Mouse (Mus musculus) granulocyte monocyte progenitor cell, adult 5-6 weeks (primary cell): ENCODE data around the gene Krt77. TPM values are rescaled to one million over a fixed set of nuclear protein-coding genes. Genes with fewer than 3 reads are reported as not detected.

ENCODE experiments used
- ATAC-seq: replicated peaks from 2 replicates; pipeline ENCODE4 v1.8.0; 2016; ENCODE audit warnings: mild to moderate bottlenecking, moderate TSS enrichment, inconsistent platforms; ENCODE audit not compliant: poor library complexity, severe bottlenecking
- total RNA-seq, 2 experiments: library from RNA; stranded (forward) in 1 of 2; stranded (reverse) in 1 of 2; fragments of 200-712, 200-1000 nt in 1 of 2; fragments of >200 nt in 1 of 2; fragmentation: Nextera tagmentation in 1 of 2; gene quantifications; 2 replicates each; pipeline ENCODE4 v1.2.3; 2014 to 2017

The Krt77 gene
- total RNA-seq, 2 experiments from 2014 or later: not detected

GRCm38 (mm10) chr15:101843192-101843591 lies 26.3 kb downstream of the Krt77 start:
- ATAC-seq: no peak

GRCm38 (mm10) chr15:101834784-101835328 lies 34.6 kb downstream of the Krt77 start:
- ATAC-seq: no peak

- ATAC-seq: no peak
Observed at GRCm38 (mm10) chr15:101833131-101833530, 36.4 kb downstream of the Krt77 start.

GRCm38 (mm10) chr15:101829441-101829840 lies 40.1 kb downstream of the Krt77 start:
- no peak for ATAC-seq

GRCm38 (mm10) chr15:101821786-101822185 lies 47.7 kb downstream of the Krt77 start:
- ATAC-seq: no peak

- no peak for ATAC-seq
Observed at GRCm38 (mm10) chr15:101817875-101818274, 51.6 kb downstream of the Krt77 start, which contains the start of gene Krt2. Gene Krt2, minus strand, starts transcription at chr15:101818169.

Other genes starting within 250 kb of the Krt77 start
- gene Gm5414, start 241.5 kb downstream of the Krt77 start, total RNA-seq (2014; fragmentation: Nextera tagmentation): not detected in 2 replicates
- not detected in 2 replicates for gene Gm5414, start 241.5 kb downstream of the Krt77 start, total RNA-seq (2017)
- not detected in 2 replicates for gene Gm5478, start 222.3 kb downstream of the Krt77 start, total RNA-seq (2014; fragmentation: Nextera tagmentation)
- gene Gm5478, start 222.3 kb downstream of the Krt77 start, total RNA-seq (2017): not detected in 2 replicates
- gene Krt6b, start 189.4 kb downstream of the Krt77 start, total RNA-seq (2014; fragmentation: Nextera tagmentation): not detected in 2 replicates
- gene Krt6b, start 189.4 kb downstream of the Krt77 start, total RNA-seq (2017): not detected in 2 replicates
- gene Krt6a, start 175.4 kb downstream of the Krt77 start, total RNA-seq (2014; fragmentation: Nextera tagmentation): not detected in 2 replicates
- not detected in 2 replicates for gene Krt6a, start 175.4 kb downstream of the Krt77 start, total RNA-seq (2017)
- gene Krt5, start 156.8 kb downstream of the Krt77 start, total RNA-seq (2014; fragmentation: Nextera tagmentation): not detected in 2 replicates
- not detected in 2 replicates for gene Krt5, start 156.8 kb downstream of the Krt77 start, total RNA-seq (2017)
- not detected in 2 replicates for gene Krt71, start 126.6 kb downstream of the Krt77 start, total RNA-seq (2014; fragmentation: Nextera tagmentation)
- gene Krt71, start 126.6 kb downstream of the Krt77 start, total RNA-seq (2017): not detected in 2 replicates
- gene Krt72, start 83.2 kb downstream of the Krt77 start, total RNA-seq (2014; fragmentation: Nextera tagmentation): not detected in 2 replicates
- gene Krt72, start 83.2 kb downstream of the Krt77 start, total RNA-seq (2017): not detected in 2 replicates
- not detected in 2 replicates for gene Krt73, start 67.4 kb downstream of the Krt77 start, total RNA-seq (2014; fragmentation: Nextera tagmentation)
- gene Krt73, start 67.4 kb downstream of the Krt77 start, total RNA-seq (2017): not detected in 2 replicates
- not detected in 2 replicates for gene Krt2, start 51.5 kb downstream of the Krt77 start, total RNA-seq (2014; fragmentation: Nextera tagmentation)
- gene Krt2, start 51.5 kb downstream of the Krt77 start, total RNA-seq (2017): not detected in 2 replicates
- not detected in 2 replicates for gene Krt1, start 18.9 kb downstream of the Krt77 start, total RNA-seq (2014; fragmentation: Nextera tagmentation)
- not detected in 2 replicates for gene Krt1, start 18.9 kb downstream of the Krt77 start, total RNA-seq (2017)
- gene Krt76, start 23.2 kb upstream of the Krt77 start, total RNA-seq (2014; fragmentation: Nextera tagmentation): not detected in 2 replicates
- gene Krt76, start 23.2 kb upstream of the Krt77 start, total RNA-seq (2017): not detected in 2 replicates
- not detected in 2 replicates for gene Krt4, start 55.0 kb upstream of the Krt77 start, total RNA-seq (2014; fragmentation: Nextera tagmentation)
- gene Krt4, start 55.0 kb upstream of the Krt77 start, total RNA-seq (2017): not detected in 2 replicates
- not detected in 2 replicates for gene Krt79, start 70.6 kb upstream of the Krt77 start, total RNA-seq (2014; fragmentation: Nextera tagmentation)
- gene Krt79, start 70.6 kb upstream of the Krt77 start, total RNA-seq (2017): not detected in 2 replicates
- gene Krt78, start 84.6 kb upstream of the Krt77 start, total RNA-seq (2014; fragmentation: Nextera tagmentation): not detected in 2 replicates
- not detected in 2 replicates for gene Krt78, start 84.6 kb upstream of the Krt77 start, total RNA-seq (2017)
- 0.30 TPM in 1 of 2 replicates, not detected in the other for gene Krt8, start 134.8 kb upstream of the Krt77 start, total RNA-seq (2014; fragmentation: Nextera tagmentation)
- gene Krt8, start 134.8 kb upstream of the Krt77 start, total RNA-seq (2017): 0.31 and 0.60 TPM in 2 replicates
- 11.4 and 20.2 TPM in 2 replicates for gene Krt18, start 158.5 kb upstream of the Krt77 start, total RNA-seq (2014; fragmentation: Nextera tagmentation)
- gene Krt18, start 158.5 kb upstream of the Krt77 start, total RNA-seq (2017): 12.4 and 24.9 TPM in 2 replicates
- gene Eif4b, start 204.1 kb upstream of the Krt77 start, total RNA-seq (2014; fragmentation: Nextera tagmentation): 244 and 264 TPM in 2 replicates
- 450 TPM in 2 replicates for gene Eif4b, start 204.1 kb upstream of the Krt77 start, total RNA-seq (2017)
- gene Tns2, start 230.7 kb upstream of the Krt77 start, total RNA-seq (2014; fragmentation: Nextera tagmentation): 0.17 TPM in 1 of 2 replicates, not detected in the other
- gene Tns2, start 230.7 kb upstream of the Krt77 start, total RNA-seq (2017): not detected in 2 replicates